Mouse (Mus musculus) neutrophil, adult 65 days (primary cell): Measurements from ENCODE around the gene Sytl3. TPM values are rescaled to one million over a fixed set of nuclear protein-coding genes. Genes with fewer than 3 reads are reported as not detected.

Experiments
- total RNA-seq: library from RNA; stranded (reverse); gene quantifications from 2 replicates; pipeline ENCODE4 v1.2.4, GENCODE M21; 2023

The Sytl3 gene
- total RNA-seq = 5.2 and 8.1 TPM in 2 replicates

GRCm38 (mm10) chr17:6658801-6659200, at the start of gene Sytl3:
Gene Sytl3, plus strand, starts transcription at chr17:6659093.

GRCm38 (mm10) chr17:6655567-6656281, 3.2 kb upstream of the Sytl3 start, which contains the start of gene Dynlt1f:
Gene Dynlt1f, minus strand, starts transcription at chr17:6655900.

GRCm38 (mm10) chr17:6782611-6783005, 123.7 kb downstream of the Sytl3 start, which contains the start of gene Ezr:
Gene Ezr, minus strand, starts transcription at chr17:6782784.

Other genes starting within 250 kb of the Sytl3 start
- gene Dynlt1b, start 229.0 kb upstream of the Sytl3 start, total RNA-seq = 217 and 325 TPM in 2 replicates
- 16.3 and 18.5 TPM in 2 replicates for gene Dynlt1c, start 57.4 kb upstream of the Sytl3 start, total RNA-seq
- 369 and 477 TPM in 2 replicates for gene Dynlt1f, start 3.2 kb upstream of the Sytl3 start, total RNA-seq
- 299 and 311 TPM in 2 replicates for gene Ezr, start 123.7 kb downstream of the Sytl3 start, total RNA-seq